Mouse (Mus musculus) heart, embryonic 16.5 days (tissue): Measurements from ENCODE around the gene Eif4a1. TPM values are rescaled to one million over a fixed set of nuclear protein-coding genes. Genes with fewer than 3 reads are reported as not detected.
"Not testable (repeated sequence)": the region's sequence is repeated elsewhere in the genome, so short reads cannot be mapped to it uniquely, and the experiment has no call there.

Source experiments
- ATAC-seq: fragments of 200-750 bp; cut with Nextera tagmentation; replicated peaks from 2 replicates; pipeline ENCODE4 v1.8.0; 2017; ENCODE audit warnings: moderate number of reproducible peaks; ENCODE audit not compliant: insufficient read depth, low FRiP score; ENCODE audit errors: extremely low read depth
- H3K27ac ChIP-seq: fragments of 300-500 bp; sonication (generic); 2 replicates; pipeline ENCODE4 v1.5.1; 2014; ENCODE audit warnings: mild to moderate bottlenecking, low read length, control low read depth, moderate library complexity
- H3K27me3 ChIP-seq: fragments of 300-500 bp; sonication (generic); 2 replicates; pipeline ENCODE4 v1.6.1; 2014; ENCODE audit warnings: low read length, mixed read lengths; ENCODE audit not compliant: control insufficient read depth, insufficient read depth
- H3K36me3 ChIP-seq: fragments of 300-500 bp; sonication (generic); 2 replicates; pipeline ENCODE4 v1.6.1; 2014; ENCODE audit not compliant: control insufficient read depth, insufficient read depth
- H3K4me1 ChIP-seq: fragments of 300-500 bp; sonication (generic); 2 replicates; pipeline ENCODE4 v1.6.1; 2014; ENCODE audit warnings: low read length, mixed read lengths; ENCODE audit not compliant: control insufficient read depth, insufficient read depth
- H3K4me2 ChIP-seq: fragments of 300-500 bp; sonication (generic); 2 replicates; pipeline ENCODE4 v1.6.1; 2014; ENCODE audit warnings: low read depth, mild to moderate bottlenecking, control low read depth, low read length
- H3K4me3 ChIP-seq: fragments of 300-500 bp; sonication (generic); 2 replicates; pipeline ENCODE4 v1.5.1; 2014; ENCODE audit warnings: mild to moderate bottlenecking, control low read depth, low read length
- H3K9ac ChIP-seq: fragments of 300-500 bp; sonication (generic); 2 replicates; pipeline ENCODE4 v1.6.1; 2014; ENCODE audit warnings: low read length, control low read depth
- H3K9me3 ChIP-seq: fragments of 300-500 bp; sonication (generic); replicated peaks from 2 replicates; pipeline ENCODE4 v1.6.1; 2016; ENCODE audit warnings: low read length; ENCODE audit not compliant: control insufficient read depth
- WGBS: fragments of 180-500 bp; shearing (Covaris S2); extraction: QIAGEN DNeasy Blood & Tissue Kit; methylation state at CpG from one replicate; pipeline ENCODE4 v1.1.7; 2014; 5-methylcytosine and 5-hydroxymethylcytosine counted together
- polyA plus RNA-seq: library from polyadenylated mRNA; unstranded; fragments of >200 nt; fragmentation: Nextera tagmentation; extraction: Ambion mirVana; gene quantifications from 2 replicates; pipeline ENCODE4 v1.2.1, GENCODE M21; 2015

The Eif4a1 gene
- polyA plus RNA-seq, 1 experiment from 2014 or later = 346 TPM

GRCm38 (mm10) chr11:69632284-69633089, 39.7 kb downstream of the Eif4a1 start, which contains the start of gene Fxr2:
Gene Fxr2 (plus strand): TSS chr11:69632990.
- Histone ChIP-seq H3K4me1 (peaks cover 22% of the 10 kb centered on the region), H3K27ac (peak within 1 kb of the TSS; percentile 96), H3K9ac (peak within 1 kb of the TSS; percentile 97), H3K9me3 (no peaks in the 10 kb centered on the region), H3K27me3 (no peaks in the 10 kb centered on the region), H3K36me3 (peaks cover 3% of the 10 kb centered on the region; the same call in 1 of the 2 replicates), H3K4me3 (peak within 1 kb of the TSS; percentile 95), H3K4me2 (peak within 1 kb of the TSS; percentile 85)
- WGBS = 0% methylated on average over 49 of the region's 56 CpGs
- peak; percentile 98 for ATAC-seq

- ATAC-seq = no peak
- no peak overlapping the region for H3K4me3 ChIP-seq
- no peak overlapping the region for H3K4me2 ChIP-seq
- no peaks in the 10 kb centered on the region for H3K27me3 ChIP-seq
- no peak overlapping the region for H3K27ac ChIP-seq
- WGBS = 58% methylated on average over 1 of the region's 1 CpGs
- no peak overlapping the region for H3K9ac ChIP-seq
- H3K4me1 ChIP-seq = peaks cover 13% of the 10 kb centered on the region
- H3K36me3 ChIP-seq = no peaks in the 10 kb centered on the region
- H3K9me3 ChIP-seq = no peaks in the 10 kb centered on the region
Measured at GRCm38 (mm10) chr11:69629802-69630201, 42.4 kb downstream of the Eif4a1 start.

- Histone ChIP-seq H3K36me3 (no peaks in the 10 kb centered on the region), H3K4me1 (peaks cover 3% of the 10 kb centered on the region; the same call in 1 of the 2 replicates), H3K9ac (no peak overlapping the region), H3K27me3 (no peaks in the 10 kb centered on the region), H3K4me2 (no peak overlapping the region), H3K4me3 (no peak overlapping the region), H3K27ac (no peak overlapping the region), H3K9me3 (no peaks in the 10 kb centered on the region)
- 36% methylated on average over 6 of the region's 6 CpGs for WGBS
- ATAC-seq = no peak
Measured at GRCm38 (mm10) chr11:69628286-69628685, 43.9 kb downstream of the Eif4a1 start.

- not testable (repeated sequence) for H3K27ac ChIP-seq, H3K9ac ChIP-seq, ATAC-seq, H3K4me2 ChIP-seq, H3K4me3 ChIP-seq, H3K27me3 ChIP-seq, H3K4me1 ChIP-seq, H3K36me3 ChIP-seq, H3K9me3 ChIP-seq
- WGBS = 84% methylated on average over 2 of the region's 2 CpGs
Measured at GRCm38 (mm10) chr11:69624339-69624738, 47.9 kb downstream of the Eif4a1 start.

- Histone ChIP-seq H3K36me3 (no peaks in the 10 kb centered on the region), H3K27me3 (no peaks in the 10 kb centered on the region), H3K27ac (no peak overlapping the region), H3K4me2 (no peak overlapping the region; the same call in 1 of the 2 replicates), H3K4me1 (peaks cover 9% of the 10 kb centered on the region), H3K4me3 (no peak overlapping the region), H3K9ac (no peak overlapping the region), H3K9me3 (no peaks in the 10 kb centered on the region)
- 79% methylated on average over 4 of the region's 4 CpGs for WGBS
- ATAC-seq = no peak
Measured at GRCm38 (mm10) chr11:69623006-69623405, 49.2 kb downstream of the Eif4a1 start.

GRCm38 (mm10) chr11:69622406-69622805, 49.8 kb downstream of the Eif4a1 start:
- H3K36me3 ChIP-seq = no peaks in the 10 kb centered on the region
- H3K9ac ChIP-seq = peak overlapping the region; percentile 91
- H3K27ac ChIP-seq = no peak overlapping the region
- H3K4me1 ChIP-seq = peaks cover 9% of the 10 kb centered on the region
- no peaks in the 10 kb centered on the region for H3K9me3 ChIP-seq
- H3K27me3 ChIP-seq = no peaks in the 10 kb centered on the region
- H3K4me2 ChIP-seq = peak overlapping the region; percentile 85
- 34% methylated on average over 6 of the region's 6 CpGs for WGBS
- ATAC-seq = peak; percentile 23; the same call in 1 of the 2 replicates
- H3K4me3 ChIP-seq = peak overlapping the region; percentile 83

GRCm38 (mm10) chr11:69621571-69622268, 50.5 kb downstream of the Eif4a1 start, which contains the start of gene Sat2:
Gene Sat2 (plus strand): TSS chr11:69622024.
- 2% methylated on average over 20 of the region's 20 CpGs for WGBS
- Histone ChIP-seq H3K27me3 (no peaks in the 10 kb centered on the region), H3K4me2 (peak within 1 kb of the TSS; percentile 85), H3K9ac (peak within 1 kb of the TSS; percentile 91), H3K4me3 (peak within 1 kb of the TSS; percentile 83), H3K27ac (peak within 1 kb of the TSS; percentile 63), H3K9me3 (no peaks in the 10 kb centered on the region), H3K4me1 (peaks cover 9% of the 10 kb centered on the region), H3K36me3 (no peaks in the 10 kb centered on the region)
- ATAC-seq = peak; percentile 86

GRCm38 (mm10) chr11:69620394-69621081, 51.7 kb downstream of the Eif4a1 start:
- Histone ChIP-seq H3K27ac (no peak overlapping the region), H3K4me3 (no peak overlapping the region), H3K4me2 (no peak overlapping the region), H3K36me3 (no peaks in the 10 kb centered on the region), H3K9me3 (no peaks in the 10 kb centered on the region), H3K4me1 (peaks cover 9% of the 10 kb centered on the region), H3K27me3 (peaks cover 1% of the 10 kb centered on the region; the same call in 1 of the 2 replicates), H3K9ac (no peak overlapping the region)
- ATAC-seq = no peak
- 65% methylated on average over 7 of the region's 7 CpGs for WGBS
